Mouse (Mus musculus) spleen, adult 2 months (tissue): Measurements from ENCODE around the gene S100a10.

ENCODE experiments used
- CTCF ChIP-seq: fragments of 200-500 bp; IDR thresholded peaks from 2 replicates; pipeline ENCODE4 v1.5.1; 2011; ENCODE audit warnings: mild to moderate bottlenecking, inconsistent platforms; ENCODE audit not compliant: insufficient read depth, insufficient read length, insufficient replicate concordance; ENCODE audit errors: extremely low read depth
- POLR2A ChIP-seq: fragments of 200-500 bp; IDR thresholded peaks from 2 replicates; pipeline ENCODE4 v1.6.1; 2011; ENCODE audit warnings: low read depth, low read length, inconsistent platforms

- TF ChIP-seq CTCF (no peak), POLR2A (no peak)
These were observed 38.1 kb downstream of the S100a10 start for GRCm38 (mm10) chr3:93592976-93593375.
